Mouse (Mus musculus) limb, embryonic 15.5 days (tissue): ENCODE measurements around the gene BC049715. TPM values are rescaled to one million over a fixed set of nuclear protein-coding genes. Genes with fewer than 3 reads are reported as not detected.
"Not testable (repeated sequence)": the region's sequence is repeated elsewhere in the genome, so short reads cannot be mapped to it uniquely, and the experiment has no call there.

Experiments
- ATAC-seq: fragments of 200-750 bp; cut with Nextera tagmentation; 2 replicates; pipeline ENCODE4 v1.8.0; 2017; ENCODE audit warnings: low read depth, moderate TSS enrichment; ENCODE audit not compliant: insufficient number of reproducible peaks, low FRiP score, low TSS enrichment
- H3K27ac ChIP-seq: fragments of 300-500 bp; sonication (generic); 2 replicates; pipeline ENCODE4 v1.5.1; 2015; ENCODE audit warnings: moderate library complexity, mild to moderate bottlenecking, inconsistent platforms
- H3K27me3 ChIP-seq: fragments of 300-500 bp; sonication (generic); 2 replicates; pipeline ENCODE4 v1.6.1; 2015; ENCODE audit warnings: inconsistent platforms
- H3K36me3 ChIP-seq: fragments of 300-500 bp; sonication (generic); 2 replicates; pipeline ENCODE4 v1.6.1; 2015; ENCODE audit warnings: inconsistent platforms
- H3K4me1 ChIP-seq: fragments of 300-500 bp; sonication (generic); 2 replicates; pipeline ENCODE4 v1.6.1; 2015; ENCODE audit warnings: inconsistent platforms
- H3K4me2 ChIP-seq: fragments of 300-500 bp; sonication (generic); 2 replicates; pipeline ENCODE4 v1.6.1; 2015; ENCODE audit warnings: mild to moderate bottlenecking, inconsistent platforms
- H3K4me3 ChIP-seq: fragments of 300-500 bp; sonication (generic); 2 replicates; pipeline ENCODE4 v1.5.1; 2015; ENCODE audit warnings: mild to moderate bottlenecking, inconsistent platforms
- H3K9ac ChIP-seq: fragments of 300-500 bp; sonication (generic); 2 replicates; pipeline ENCODE4 v1.6.1; 2015; ENCODE audit warnings: inconsistent platforms
- H3K9me3 ChIP-seq: fragments of 300-500 bp; sonication (generic); 2 replicates; pipeline ENCODE4 v1.6.1; 2016; ENCODE audit warnings: inconsistent platforms
- WGBS: fragments of 180-500 bp; shearing (Covaris S2); methylation state at CpG from one replicate; pipeline ENCODE4 v1.1.7; 2015; 5-methylcytosine and 5-hydroxymethylcytosine counted together
- microRNA-seq: library from miRNA; unstranded; fragments of <30 nt; microRNA quantifications from one replicate; pipeline ENCODE4, GENCODE M21; 2016
- polyA plus RNA-seq: library from polyadenylated mRNA; unstranded; fragments of >200 nt; fragmentation: Nextera tagmentation; extraction: Ambion mirVana; gene quantifications from 2 replicates; pipeline ENCODE4 v1.2.1, GENCODE M21; 2015

The BC049715 gene
- polyA plus RNA-seq, 1 experiment from 2014 or later = 1.4 TPM

DNA sequence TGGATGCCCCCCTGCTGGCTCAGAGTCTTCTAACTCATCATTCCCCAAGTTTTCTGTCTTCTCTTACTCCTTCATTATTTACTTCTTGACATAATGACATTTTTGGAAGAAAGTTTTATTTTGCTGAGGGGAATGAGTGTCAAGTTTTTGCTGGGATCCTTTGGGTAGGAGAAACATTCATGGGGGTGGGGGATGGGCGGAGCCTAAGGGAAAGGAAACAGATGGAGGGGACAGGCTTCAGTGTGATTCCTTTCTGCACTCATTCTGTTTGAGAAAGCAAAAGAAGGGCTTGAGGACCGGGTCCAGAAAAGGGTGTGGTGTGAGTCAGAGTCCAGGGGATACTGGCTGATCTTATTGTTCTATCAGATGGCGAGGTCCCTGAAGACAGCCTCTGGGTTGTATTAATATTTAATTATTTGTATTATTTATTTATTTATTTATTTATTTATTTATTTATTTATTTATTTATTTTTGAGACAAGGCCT is 56.0 kb downstream of the BC049715 start:
- H3K36me3 ChIP-seq = no peaks in the 10 kb centered on the region
- peaks cover 15% of the 10 kb centered on the region; the same call in 1 of the 2 replicates for H3K4me1 ChIP-seq
- no peak overlapping the region for H3K27ac ChIP-seq
- H3K9me3 ChIP-seq = no peaks in the 10 kb centered on the region
- 82% methylated on average over 3 of the region's 3 CpGs for WGBS
- no peak overlapping the region for H3K4me2 ChIP-seq
- no peak for ATAC-seq
- H3K4me3 ChIP-seq = no peak overlapping the region
- no peak overlapping the region for H3K9ac ChIP-seq
- no peaks in the 10 kb centered on the region for H3K27me3 ChIP-seq

DNA sequence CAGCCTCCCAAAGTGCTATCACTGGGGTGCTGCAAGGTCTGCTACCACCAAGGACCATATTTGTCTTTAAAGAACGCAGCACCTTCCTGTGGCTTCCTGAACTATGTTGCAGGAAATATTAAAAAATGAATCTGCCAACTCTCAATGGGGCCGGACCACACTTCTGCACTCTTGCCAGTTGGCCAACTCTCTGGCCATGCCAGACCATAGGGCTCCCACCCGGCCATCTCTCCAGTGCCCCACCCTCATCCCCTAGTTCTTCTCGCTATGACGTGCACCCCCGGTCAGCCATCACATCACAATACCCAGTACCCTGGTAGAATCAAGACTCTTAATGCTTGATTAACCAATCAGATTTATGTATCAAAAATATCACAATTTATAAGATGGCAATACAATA is 56.5 kb downstream of the BC049715 start:
- no peak overlapping the region for H3K4me2 ChIP-seq
- no peaks in the 10 kb centered on the region for H3K36me3 ChIP-seq
- ATAC-seq = no peak
- no peak overlapping the region for H3K9ac ChIP-seq
- no peaks in the 10 kb centered on the region for H3K27me3 ChIP-seq
- no peak overlapping the region for H3K27ac ChIP-seq
- WGBS = 94% methylated on average over 6 of the region's 6 CpGs
- H3K9me3 ChIP-seq = no peaks in the 10 kb centered on the region
- H3K4me1 ChIP-seq = peaks cover 15% of the 10 kb centered on the region; the same call in 1 of the 2 replicates
- no peak overlapping the region for H3K4me3 ChIP-seq

- not testable (repeated sequence) for H3K4me3 ChIP-seq, ATAC-seq, H3K4me2 ChIP-seq, H3K27ac ChIP-seq, H3K36me3 ChIP-seq, H3K9me3 ChIP-seq, H3K27me3 ChIP-seq, H3K9ac ChIP-seq
- 58% methylated on average over 1 of the region's 1 CpGs for WGBS
- H3K4me1 ChIP-seq = peaks cover 15% of the 10 kb centered on the region; the same call in 1 of the 2 replicates
These were observed 57.3 kb downstream of the BC049715 start for GRCm38 (mm10) chr6:136884766-136885165.

GRCm38 (mm10) chr6:136887854-136888253 is 60.4 kb downstream of the BC049715 start:
- Histone ChIP-seq H3K27me3 (no peaks in the 10 kb centered on the region), H3K4me3 (no peak overlapping the region), H3K9me3 (no peaks in the 10 kb centered on the region), H3K4me1 (peaks cover 7% of the 10 kb centered on the region; the same call in 1 of the 2 replicates), H3K27ac (peak overlapping the region; percentile 71), H3K4me2 (no peak overlapping the region), H3K9ac (no peak overlapping the region), H3K36me3 (no peaks in the 10 kb centered on the region)
- peak; percentile 40 for ATAC-seq
- 44% methylated on average over 9 of the region's 9 CpGs for WGBS

DNA sequence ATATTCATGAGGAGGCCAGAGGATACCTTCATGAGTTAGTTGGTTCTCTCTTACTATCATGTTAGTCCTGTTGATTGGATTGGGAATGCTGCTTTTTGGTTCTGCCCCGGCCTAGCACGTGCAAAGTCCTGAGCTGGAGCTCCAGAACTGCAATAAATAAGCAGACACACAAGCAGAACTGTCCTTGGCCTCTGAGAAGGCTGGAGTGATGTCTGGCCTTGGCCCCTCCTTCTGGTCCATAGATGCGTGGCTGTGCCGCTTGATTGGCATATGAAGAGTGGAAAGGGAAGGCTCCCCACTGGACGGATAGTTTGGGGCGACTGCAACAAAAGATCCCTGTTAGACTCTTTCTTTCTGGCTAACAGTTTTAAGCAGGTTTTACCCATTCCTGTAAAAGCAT is 61.6 kb downstream of the BC049715 start:
- no peaks in the 10 kb centered on the region for H3K36me3 ChIP-seq
- no peaks in the 10 kb centered on the region for H3K27me3 ChIP-seq
- H3K4me3 ChIP-seq = no peak overlapping the region
- H3K4me2 ChIP-seq = no peak overlapping the region
- H3K9ac ChIP-seq = no peak overlapping the region
- no peak overlapping the region for H3K27ac ChIP-seq
- peaks cover 7% of the 10 kb centered on the region; the same call in 1 of the 2 replicates for H3K4me1 ChIP-seq
- ATAC-seq = no peak
- no peaks in the 10 kb centered on the region for H3K9me3 ChIP-seq
- 92% methylated on average over 6 of the region's 6 CpGs for WGBS

GRCm38 (mm10) chr6:136889554-136889953 is 62.1 kb downstream of the BC049715 start:
- H3K36me3 ChIP-seq = no peaks in the 10 kb centered on the region
- H3K9me3 ChIP-seq = no peaks in the 10 kb centered on the region
- H3K27me3 ChIP-seq = no peaks in the 10 kb centered on the region
- 93% methylated on average over 6 of the region's 6 CpGs for WGBS
- no peak overlapping the region for H3K4me2 ChIP-seq
- no peak overlapping the region for H3K27ac ChIP-seq
- ATAC-seq = no peak
- H3K4me3 ChIP-seq = no peak overlapping the region
- H3K9ac ChIP-seq = no peak overlapping the region
- H3K4me1 ChIP-seq = peaks cover 11% of the 10 kb centered on the region; the same call in 1 of the 2 replicates

Small RNAs within 50 kb of the gene (microRNA-seq; reads per million reads assigned to microRNA genes)
- not detected for gene Gm44364

Other genes starting within 250 kb of the BC049715 start
- gene Plbd1, start 165.7 kb upstream of the BC049715 start, polyA plus RNA-seq = 35.1 and 35.8 TPM in 2 replicates
- gene Gucy2c, start 45.9 kb upstream of the BC049715 start, polyA plus RNA-seq = 0.06 and 0.07 TPM in 2 replicates
- 0.25 and 0.54 TPM in 2 replicates for gene Hist4h4, start 23.2 kb upstream of the BC049715 start, polyA plus RNA-seq
- 140 and 142 TPM in 2 replicates for gene H2afj, start 19.4 kb upstream of the BC049715 start, polyA plus RNA-seq
- gene Wbp11, start 607 bp downstream of the BC049715 start, polyA plus RNA-seq = 90.4 and 90.9 TPM in 2 replicates
- 0.56 and 0.62 TPM in 2 replicates for gene Smco3, start 7.8 kb downstream of the BC049715 start, polyA plus RNA-seq
- gene Art4, start 30.1 kb downstream of the BC049715 start, polyA plus RNA-seq = 2.9 and 3.9 TPM in 2 replicates
- gene Mgp, start 48.2 kb downstream of the BC049715 start, polyA plus RNA-seq = 350 and 381 TPM in 2 replicates
- gene Erp27, start 94.6 kb downstream of the BC049715 start, polyA plus RNA-seq = 0.53 and 0.72 TPM in 2 replicates
- 0.19 TPM in 1 of 2 replicates, not detected in the other for gene Pde6h, start 96.2 kb downstream of the BC049715 start, polyA plus RNA-seq
- gene Arhgdib, start 114.3 kb downstream of the BC049715 start, polyA plus RNA-seq = 166 and 167 TPM in 2 replicates